Mouse (Mus musculus) splenic B cell, adult 2 months (primary cell): ENCODE data around the gene Cdc5l.
A peak's percentile ranks its signal among the peaks of the same experiment; 100 is the strongest.

Experiments
- DNase-seq: peaks from one replicate; pipeline ENCODE4 v3.0.0-alpha.2; 2011; ENCODE audit warnings: low read depth, low spot score
- H3K27me3 ChIP-seq: 2 replicates; pipeline ENCODE4 v1.6.1; 2012; ENCODE audit warnings: mild to moderate bottlenecking, low read length, moderate library complexity, mixed read lengths; ENCODE audit not compliant: control insufficient read depth, poor library complexity, insufficient read depth, severe bottlenecking
- H3K36me3 ChIP-seq: 2 replicates; pipeline ENCODE4 v1.6.1; 2012; ENCODE audit warnings: mild to moderate bottlenecking, low read length, moderate library complexity, mixed read lengths; ENCODE audit not compliant: control insufficient read depth, poor library complexity, insufficient read depth, severe bottlenecking

The Cdc5l gene

GRCm38 (mm10) chr17:45403207-45403606 lies 30.3 kb downstream of the Cdc5l start:
- Histone ChIP-seq H3K27me3 (no peaks in the 10 kb centered on the region), H3K36me3 (peaks cover 25% of the 10 kb centered on the region; the same call in 1 of the 2 replicates)
- DNase-seq: peak; percentile 75

- no peaks in the 10 kb centered on the region for H3K27me3 ChIP-seq
- H3K36me3 ChIP-seq: peaks cover 23% of the 10 kb centered on the region; the same call in 1 of the 2 replicates
- no peak for DNase-seq
Measured at GRCm38 (mm10) chr17:45402601-45403000, 30.9 kb downstream of the Cdc5l start.

- DNase-seq: no peak
- no peaks in the 10 kb centered on the region for H3K27me3 ChIP-seq
- H3K36me3 ChIP-seq: peaks cover 18% of the 10 kb centered on the region; the same call in 1 of the 2 replicates
Measured at GRCm38 (mm10) chr17:45402126-45402525, 31.4 kb downstream of the Cdc5l start.

GRCm38 (mm10) chr17:45401126-45401905 lies 32.2 kb downstream of the Cdc5l start:
- Histone ChIP-seq H3K27me3 (no peaks in the 10 kb centered on the region), H3K36me3 (peaks cover 18% of the 10 kb centered on the region; the same call in 1 of the 2 replicates)
- no peak for DNase-seq

GRCm38 (mm10) chr17:45398021-45398420 lies 35.5 kb downstream of the Cdc5l start:
- H3K36me3 ChIP-seq: peaks cover 19% of the 10 kb centered on the region
- DNase-seq: no peak
- H3K27me3 ChIP-seq: no peaks in the 10 kb centered on the region

GRCm38 (mm10) chr17:45397541-45397940 lies 36.0 kb downstream of the Cdc5l start:
- Histone ChIP-seq H3K36me3 (peaks cover 15% of the 10 kb centered on the region), H3K27me3 (no peaks in the 10 kb centered on the region)
- DNase-seq: peak; percentile 51

GRCm38 (mm10) chr17:45394612-45395011 lies 38.9 kb downstream of the Cdc5l start:
- Histone ChIP-seq H3K36me3 (peaks cover 16% of the 10 kb centered on the region), H3K27me3 (no peaks in the 10 kb centered on the region)
- no peak for DNase-seq

GRCm38 (mm10) chr17:45393765-45394164 lies 39.8 kb downstream of the Cdc5l start:
- DNase-seq: no peak

GRCm38 (mm10) chr17:45389896-45390295 lies 43.6 kb downstream of the Cdc5l start:
- H3K27me3 ChIP-seq: no peaks in the 10 kb centered on the region
- peaks cover 15% of the 10 kb centered on the region for H3K36me3 ChIP-seq
- no peak for DNase-seq

More at GRCm38 (mm10) chr17:45393765-45394164, 39.8 kb downstream of the Cdc5l start:
- Histone ChIP-seq H3K36me3 (peaks cover 16% of the 10 kb centered on the region), H3K27me3 (no peaks in the 10 kb centered on the region)

- Histone ChIP-seq H3K36me3 (peaks cover 7% of the 10 kb centered on the region; the same call in 1 of the 2 replicates), H3K27me3 (no peaks in the 10 kb centered on the region)
- DNase-seq: no peak
Measured at GRCm38 (mm10) chr17:45386986-45387385, 46.6 kb downstream of the Cdc5l start.

- Histone ChIP-seq H3K27me3 (no peaks in the 10 kb centered on the region), H3K36me3 (no peaks in the 10 kb centered on the region; the same call in 1 of the 2 replicates)
- no peak for DNase-seq
Measured at GRCm38 (mm10) chr17:45383305-45383704, 50.2 kb downstream of the Cdc5l start.

GRCm38 (mm10) chr17:45379271-45379784 lies 54.2 kb downstream of the Cdc5l start:
- Histone ChIP-seq H3K36me3 (no peaks in the 10 kb centered on the region), H3K27me3 (no peaks in the 10 kb centered on the region)
- no peak for DNase-seq

GRCm38 (mm10) chr17:45377323-45377722 lies 56.2 kb downstream of the Cdc5l start:
- H3K27me3 ChIP-seq: no peaks in the 10 kb centered on the region
- no peak for DNase-seq
- H3K36me3 ChIP-seq: no peaks in the 10 kb centered on the region

GRCm38 (mm10) chr17:45373987-45374608 lies 59.4 kb downstream of the Cdc5l start:
- Histone ChIP-seq H3K27me3 (no peaks in the 10 kb centered on the region), H3K36me3 (no peaks in the 10 kb centered on the region)
- DNase-seq: peak; percentile 75

- H3K27me3 ChIP-seq: no peaks in the 10 kb centered on the region
- no peaks in the 10 kb centered on the region for H3K36me3 ChIP-seq
- DNase-seq: no peak
Measured at GRCm38 (mm10) chr17:45371042-45371441, 62.5 kb downstream of the Cdc5l start.
